ENCODE assay signal across 9 mouse cellular contexts in genomic region chr2:30495000-30495908, GRCm38 (mm10). TPM values are rescaled to one million over a fixed set of nuclear protein-coding genes. Genes with fewer than 3 reads are reported as not detected.
DNase-seq lines count a peak whose midpoint lies in the region; ATAC-seq lines count a peak whose summit lies in the region.
"Had no signal": no experiment of that assay in that cellular context is flagged by ENCODE, and none has a peak within 500 bp of the region (broad histone marks: within the 10 kb centered on the region; RNA-seq: fewer than 3 reads in every experiment).

No protein-coding gene starts in this region.

- peak overlapping the region; percentile 37 for H3K4me3 ChIP-seq in kidney, embryonic 15.5 days (replicated peaks)
- no peak overlapping the region for H3K4me3 ChIP-seq in forebrain, embryonic 13.5 days
- peak overlapping the region; percentile 43 for H3K4me3 ChIP-seq in limb, embryonic 10.5 days
- H3K4me3 ChIP-seq in neural tube, embryonic 13.5 days, result no peak overlapping the region
- H3K4me3 ChIP-seq: megakaryocyte, embryonic 14.5 days had no signal

- peak; percentile 34; the same call in 1 of the 2 replicates for ATAC-seq in kidney, embryonic 15.5 days (replicated peaks; ENCODE audit: low FRiP score)
- ATAC-seq in forebrain, embryonic 13.5 days, result peak; percentile 44; the same call in 1 of the 2 replicates
- peak; percentile 48; the same call in 1 of the 2 replicates for ATAC-seq in neural tube, embryonic 13.5 days (ENCODE audit: low read depth)

- H3K27ac ChIP-seq in kidney, embryonic 15.5 days, result peak overlapping the region; percentile 68; the same call in 1 of the 2 replicates
- no peak overlapping the region for H3K27ac ChIP-seq in forebrain, embryonic 13.5 days
- H3K27ac ChIP-seq in limb, embryonic 10.5 days, result peak overlapping the region; percentile 82; the same call in 1 of the 2 replicates
- no peak overlapping the region for H3K27ac ChIP-seq in neural tube, embryonic 13.5 days (replicated peaks)

- H3K9me3 ChIP-seq in kidney, embryonic 15.5 days (replicated peaks), result no peaks in the 10 kb centered on the region
- H3K9me3 ChIP-seq in forebrain, embryonic 13.5 days (replicated peaks), result no peaks in the 10 kb centered on the region
- H3K9me3 ChIP-seq in limb, embryonic 10.5 days (replicated peaks), result no peaks in the 10 kb centered on the region
- H3K9me3 ChIP-seq in neural tube, embryonic 13.5 days, result no peaks in the 10 kb centered on the region

- no peak for DNase-seq in kidney, postnatal 25 days
- DNase-seq in limb, embryonic 10.5 days (ENCODE audit: low spot score), result no peak
- DNase-seq in urinary bladder, adult 18-20 months (ENCODE audit: low spot score in 2 of 2), result no peak
- DNase-seq in left cerebral cortex, adult 11 months (ENCODE audit: low spot score), result no peak
- no peak for DNase-seq in cerebellum, adult 9-10 months

- 77% methylated on average over 8 of the region's 8 CpGs for WGBS in kidney, embryonic 15.5 days
- 74% methylated on average over 8 of the region's 8 CpGs for WGBS in forebrain, embryonic 13.5 days
- 72% methylated on average over 8 of the region's 8 CpGs for WGBS in limb, embryonic 10.5 days
- 76% methylated on average over 8 of the region's 8 CpGs for WGBS in neural tube, embryonic 13.5 days

- H3K36me3 ChIP-seq in kidney, embryonic 15.5 days, result no peaks in the 10 kb centered on the region
- no peaks in the 10 kb centered on the region for H3K36me3 ChIP-seq in forebrain, embryonic 13.5 days (ENCODE audit: poor library complexity, severe bottlenecking)
- H3K36me3 ChIP-seq in limb, embryonic 10.5 days, result no peaks in the 10 kb centered on the region
- H3K36me3 ChIP-seq in neural tube, embryonic 13.5 days, result no peaks in the 10 kb centered on the region

- no peak overlapping the region for H3K9ac ChIP-seq in kidney, embryonic 15.5 days
- H3K9ac ChIP-seq in forebrain, embryonic 13.5 days, result no peak overlapping the region
- no peak overlapping the region for H3K9ac ChIP-seq in neural tube, embryonic 13.5 days

- peak overlapping the region; percentile 67; the same call in 1 of the 2 replicates for H3K4me2 ChIP-seq in kidney, embryonic 15.5 days
- peak overlapping the region; percentile 60 for H3K4me2 ChIP-seq in forebrain, embryonic 13.5 days
- H3K4me2 ChIP-seq in neural tube, embryonic 13.5 days, result peak overlapping the region; percentile 54; the same call in 1 of the 2 replicates

- H3K27me3 ChIP-seq in kidney, embryonic 15.5 days, result no peaks in the 10 kb centered on the region
- H3K27me3 ChIP-seq in forebrain, embryonic 13.5 days, result no peaks in the 10 kb centered on the region
- no peaks in the 10 kb centered on the region for H3K27me3 ChIP-seq in limb, embryonic 10.5 days (ENCODE audit: low read depth, poor library complexity, severe bottlenecking)
- H3K27me3 ChIP-seq in neural tube, embryonic 13.5 days, result no peaks in the 10 kb centered on the region

- H3K4me1 ChIP-seq in kidney, embryonic 15.5 days, result peaks cover 11% of the 10 kb centered on the region
- H3K4me1 ChIP-seq in forebrain, embryonic 13.5 days, result peaks cover 12% of the 10 kb centered on the region
- peaks cover 11% of the 10 kb centered on the region for H3K4me1 ChIP-seq in limb, embryonic 10.5 days
- H3K4me1 ChIP-seq in neural tube, embryonic 13.5 days (replicated peaks), result peaks cover 6% of the 10 kb centered on the region

RNA-seq across cellular contexts. Expression of gene Ier5l, which starts 21.2 kb away (rescaled TPM):
- 3.3 and 3.5 TPM in 2 replicates for polyA plus RNA-seq in kidney, embryonic 15.5 days (2015; fragmentation: Nextera tagmentation; extraction: Ambion mirVana)
- 1.7 and 2.6 TPM in 2 replicates for polyA plus RNA-seq in forebrain, embryonic 13.5 days (2015; fragmentation: Nextera tagmentation; extraction: Ambion mirVana)
- polyA plus RNA-seq in limb, embryonic 10.5 days (2016; fragmentation: Nextera tagmentation; extraction: Ambion mirVana), result 2.2 and 2.9 TPM in 2 replicates
- polyA plus RNA-seq in neural tube, embryonic 13.5 days (2015; fragmentation: Nextera tagmentation; extraction: Ambion mirVana), result 2.1 and 3.1 TPM in 2 replicates

Comparison
In these comparisons a context has a peak if more than half of its experiments do, and no peak if none do; other contexts are left out.
1. H3K27ac ChIP-seq: peak in kidney, embryonic 15.5 days (single experiment) and limb, embryonic 10.5 days (single experiment); none in forebrain, embryonic 13.5 days (single experiment) and neural tube, embryonic 13.5 days (single experiment).
2. H3K4me3 ChIP-seq: peak in kidney, embryonic 15.5 days (single experiment) and limb, embryonic 10.5 days (single experiment); none in forebrain, embryonic 13.5 days (single experiment) and neural tube, embryonic 13.5 days (single experiment).
3. Peak in every context shown above with its lines, with median percentiles within 50 percentile points of each other: ATAC-seq and H3K4me2 ChIP-seq.